Mouse (Mus musculus) midbrain, embryonic 11.5 days (tissue): Measurements from ENCODE around the gene Gtf2a1. TPM values are rescaled to one million over a fixed set of nuclear protein-coding genes. Genes with fewer than 3 reads are reported as not detected.
"Not testable (repeated sequence)": the region's sequence is repeated elsewhere in the genome, so short reads cannot be mapped to it uniquely, and the experiment has no call there.

ENCODE experiments used
- ATAC-seq: fragments of 200-750 bp; cut with Nextera tagmentation; 2 replicates; pipeline ENCODE4 v1.8.0; 2017; ENCODE audit warnings: moderate TSS enrichment, moderate library complexity; ENCODE audit not compliant: low FRiP score
- DNase-seq: peaks from one replicate; pipeline ENCODE4 v3.0.0; 2015; ENCODE audit warnings: low spot score; ENCODE audit errors: missing footprints
- H3K27ac ChIP-seq: fragments of 300-500 bp; sonication (generic); 2 replicates; pipeline ENCODE4 v1.5.1; 2014; ENCODE audit warnings: low read depth, low read length
- H3K27me3 ChIP-seq: fragments of 300-500 bp; sonication (generic); 2 replicates; pipeline ENCODE4 v1.6.1; 2014; ENCODE audit warnings: mild to moderate bottlenecking, low read length, moderate library complexity, mixed read lengths; ENCODE audit not compliant: control insufficient read depth, insufficient read depth
- H3K36me3 ChIP-seq: fragments of 300-500 bp; sonication (generic); 2 replicates; pipeline ENCODE4 v1.6.1; 2014; ENCODE audit warnings: mild to moderate bottlenecking, low read length, moderate library complexity, mixed read lengths; ENCODE audit not compliant: control insufficient read depth, insufficient read depth
- H3K4me1 ChIP-seq: fragments of 300-500 bp; sonication (generic); 2 replicates; pipeline ENCODE4 v1.6.1; 2014; ENCODE audit warnings: low read length; ENCODE audit not compliant: control insufficient read depth, insufficient read depth
- H3K4me2 ChIP-seq: fragments of 300-500 bp; sonication (generic); 2 replicates; pipeline ENCODE4 v1.6.1; 2014; ENCODE audit warnings: mild to moderate bottlenecking, moderate library complexity
- H3K4me3 ChIP-seq: fragments of 300-500 bp; sonication (generic); 2 replicates; pipeline ENCODE4 v1.5.1; 2014; ENCODE audit warnings: low read depth, low read length
- H3K9ac ChIP-seq: fragments of 300-500 bp; sonication (generic); 2 replicates; pipeline ENCODE4 v1.6.1; 2014; ENCODE audit warnings: low read length
- H3K9me3 ChIP-seq: fragments of 300-500 bp; sonication (generic); 2 replicates; pipeline ENCODE4 v1.6.1; 2016; ENCODE audit warnings: low read length; ENCODE audit not compliant: control insufficient read depth
- WGBS: fragments of 180-500 bp; shearing (Covaris S2); extraction: QIAGEN DNeasy Blood & Tissue Kit; methylation state at CpG from one replicate; pipeline ENCODE4 v1.1.7; 2014; 5-methylcytosine and 5-hydroxymethylcytosine counted together
- polyA plus RNA-seq: library from polyadenylated mRNA; unstranded; fragments of >200 nt; fragmentation: Nextera tagmentation; extraction: Ambion mirVana; gene quantifications from 2 replicates; pipeline ENCODE4 v1.2.1, GENCODE M21; 2014

Gene Gtf2a1
- polyA plus RNA-seq, 1 experiment from 2014 or later, result 58.2 TPM

GRCm38 (mm10) chr12:91585206-91585605, 5.1 kb downstream of the Gtf2a1 start:
- Histone ChIP-seq H3K4me2 (no peak overlapping the region), H3K4me3 (no peak overlapping the region), H3K4me1 (peaks cover 18% of the 10 kb centered on the region), H3K36me3 (peaks cover 4% of the 10 kb centered on the region), H3K9me3 (no peaks in the 10 kb centered on the region; the same call in 1 of the 2 replicates), H3K27ac (no peak overlapping the region), H3K27me3 (peaks cover 2% of the 10 kb centered on the region), H3K9ac (no peak overlapping the region)
- ATAC-seq (no peak), DNase-seq (no peak)
- WGBS, result 94% methylated on average over 3 of the region's 3 CpGs

GRCm38 (mm10) chr12:91583409-91583808, 6.9 kb downstream of the Gtf2a1 start:
- no peak overlapping the region for H3K9ac ChIP-seq
- H3K27me3 ChIP-seq, result peaks cover 2% of the 10 kb centered on the region
- peaks cover 18% of the 10 kb centered on the region for H3K4me1 ChIP-seq
- ATAC-seq (no peak), DNase-seq (no peak)
- no peaks in the 10 kb centered on the region; the same call in 1 of the 2 replicates for H3K9me3 ChIP-seq
- H3K4me2 ChIP-seq, result no peak overlapping the region
- no peak overlapping the region for H3K27ac ChIP-seq
- no peak overlapping the region for H3K4me3 ChIP-seq
- WGBS, result 41% methylated on average over 6 of the region's 6 CpGs
- peaks cover 5% of the 10 kb centered on the region for H3K36me3 ChIP-seq

- H3K27ac ChIP-seq, result no peak overlapping the region
- H3K9me3 ChIP-seq, result no peaks in the 10 kb centered on the region; the same call in 1 of the 2 replicates
- no peak overlapping the region for H3K4me3 ChIP-seq
- no peak overlapping the region for H3K9ac ChIP-seq
- peaks cover 18% of the 10 kb centered on the region for H3K4me1 ChIP-seq
- ATAC-seq, result no peak
- no peak overlapping the region for H3K4me2 ChIP-seq
- peaks cover 2% of the 10 kb centered on the region for H3K27me3 ChIP-seq
- no peak for DNase-seq
- whole genome bisulfite sequencing, result 80% methylated on average over 6 of the region's 6 CpGs
- H3K36me3 ChIP-seq, result peaks cover 9% of the 10 kb centered on the region
Measured at GRCm38 (mm10) chr12:91582362-91583002, 7.8 kb downstream of the Gtf2a1 start.

GRCm38 (mm10) chr12:91581204-91582070, 8.8 kb downstream of the Gtf2a1 start:
- Histone ChIP-seq H3K4me1 (peaks cover 11% of the 10 kb centered on the region), H3K27me3 (peaks cover 2% of the 10 kb centered on the region), H3K9me3 (no peaks in the 10 kb centered on the region; the same call in 1 of the 2 replicates), H3K27ac (no peak overlapping the region), H3K4me3 (no peak overlapping the region), H3K4me2 (no peak overlapping the region), H3K9ac (no peak overlapping the region), H3K36me3 (peaks cover 9% of the 10 kb centered on the region)
- no peak for ATAC-seq
- WGBS, result 92% methylated on average over 6 of the region's 6 CpGs
- DNase-seq, result no peak

GRCm38 (mm10) chr12:91579665-91580064, 10.6 kb downstream of the Gtf2a1 start:
- Histone ChIP-seq H3K36me3 (peaks cover 12% of the 10 kb centered on the region), H3K4me2 (no peak overlapping the region), H3K9ac (no peak overlapping the region), H3K4me3 (no peak overlapping the region), H3K27me3 (peaks cover 2% of the 10 kb centered on the region), H3K9me3 (no peaks in the 10 kb centered on the region), H3K27ac (no peak overlapping the region), H3K4me1 (peaks cover 11% of the 10 kb centered on the region)
- DNase-seq (no peak), ATAC-seq (no peak)
- 97% methylated on average over 2 of the region's 2 CpGs for WGBS

- DNase-seq (no peak), ATAC-seq (no peak)
- H3K4me2 ChIP-seq, result no peak overlapping the region
- no peak overlapping the region for H3K27ac ChIP-seq
- no peaks in the 10 kb centered on the region for H3K27me3 ChIP-seq
- H3K36me3 ChIP-seq, result peaks cover 16% of the 10 kb centered on the region
- no peak overlapping the region for H3K9ac ChIP-seq
- no peaks in the 10 kb centered on the region for H3K4me1 ChIP-seq
- no peak overlapping the region for H3K4me3 ChIP-seq
- no peaks in the 10 kb centered on the region for H3K9me3 ChIP-seq
- 91% methylated on average over 2 of the region's 2 CpGs for WGBS
Measured at GRCm38 (mm10) chr12:91571708-91572107, 18.6 kb downstream of the Gtf2a1 start.

- DNase-seq, result no peak
- Histone ChIP-seq H3K9ac (no peak overlapping the region), H3K4me1 (no peaks in the 10 kb centered on the region), H3K27ac (no peak overlapping the region), H3K9me3 (no peaks in the 10 kb centered on the region), H3K4me3 (no peak overlapping the region), H3K36me3 (peaks cover 14% of the 10 kb centered on the region), H3K27me3 (no peaks in the 10 kb centered on the region), H3K4me2 (no peak overlapping the region)
- WGBS, result 87% methylated on average over 3 of the region's 3 CpGs
- ATAC-seq, result no peak
Measured at GRCm38 (mm10) chr12:91569255-91569654, 21.0 kb downstream of the Gtf2a1 start.

GRCm38 (mm10) chr12:91567145-91567544, 23.1 kb downstream of the Gtf2a1 start:
- ATAC-seq, result no peak
- Histone ChIP-seq H3K36me3 (peaks cover 18% of the 10 kb centered on the region), H3K4me2 (no peak overlapping the region), H3K27me3 (no peaks in the 10 kb centered on the region), H3K9me3 (no peaks in the 10 kb centered on the region), H3K4me1 (no peaks in the 10 kb centered on the region), H3K4me3 (no peak overlapping the region), H3K9ac (no peak overlapping the region), H3K27ac (no peak overlapping the region)
- DNase-seq, result no peak
- 95% methylated on average over 4 of the region's 4 CpGs for WGBS

GRCm38 (mm10) chr12:91558152-91558551, 32.1 kb downstream of the Gtf2a1 start:
- H3K9me3 ChIP-seq, H3K9ac ChIP-seq, DNase-seq, H3K27me3 ChIP-seq, H3K4me3 ChIP-seq, H3K4me2 ChIP-seq, ATAC-seq, H3K4me1 ChIP-seq, H3K27ac ChIP-seq, H3K36me3 ChIP-seq: not testable (repeated sequence)
- 80% methylated on average over 4 of the region's 4 CpGs for WGBS
